Mouse (Mus musculus) ovary, postnatal 36 days (tissue): ENCODE measurements at regions not wholly inside any gene's neighbourhood (a gene's known extent, or its start where the extent isn't known, plus 50 kb on each side); places are given as distances from the start of the nearest gene placed in this dataset.

Experiments
- DNase-seq: peaks from one replicate; pipeline ENCODE4 v3.0.0; 2022; ENCODE audit warnings: low spot score, mixed read lengths

DNA sequence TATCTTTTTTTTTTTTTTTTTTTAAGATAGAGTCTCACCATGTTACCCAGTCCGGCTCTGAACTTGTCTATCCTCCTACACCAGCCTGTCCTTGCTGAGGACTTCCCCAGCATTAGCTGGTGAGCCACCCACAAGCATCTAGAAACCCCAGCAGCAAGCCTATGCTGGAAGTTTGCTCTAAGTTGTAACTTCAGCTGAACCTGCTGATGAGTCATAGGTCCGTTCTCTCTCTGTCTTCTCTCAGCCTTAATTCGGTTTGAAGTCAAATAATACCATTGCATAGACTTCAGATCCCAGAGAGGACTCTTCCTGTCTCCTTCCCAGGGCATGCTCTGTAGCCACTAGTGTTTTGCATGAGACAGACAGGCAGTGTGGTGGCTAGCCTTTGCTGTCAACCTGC is 68.3 kb upstream of the Myrip start:
- no peak for DNase-seq

DNA sequence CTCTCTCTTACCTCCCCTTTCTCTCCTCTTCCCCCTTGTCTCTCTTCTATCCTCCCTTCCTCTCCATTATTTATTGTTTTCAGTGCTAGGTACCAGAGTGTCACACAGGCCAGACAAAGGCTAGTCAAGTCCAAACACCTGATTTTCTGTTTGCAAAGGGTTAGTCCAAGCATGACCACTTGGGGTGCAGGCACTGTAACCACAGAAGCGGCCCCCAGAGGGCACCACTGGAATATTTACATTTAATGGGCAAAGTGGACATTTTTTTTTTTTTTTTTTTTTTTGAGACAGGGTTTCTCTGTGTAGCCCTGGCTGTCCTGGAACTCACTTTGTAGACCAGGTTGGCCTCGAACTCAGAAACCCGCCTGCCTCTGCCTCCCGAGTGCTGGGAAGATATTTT is 66.3 kb upstream of the Myrip start:
- DNase-seq = peak; percentile 12

DNA sequence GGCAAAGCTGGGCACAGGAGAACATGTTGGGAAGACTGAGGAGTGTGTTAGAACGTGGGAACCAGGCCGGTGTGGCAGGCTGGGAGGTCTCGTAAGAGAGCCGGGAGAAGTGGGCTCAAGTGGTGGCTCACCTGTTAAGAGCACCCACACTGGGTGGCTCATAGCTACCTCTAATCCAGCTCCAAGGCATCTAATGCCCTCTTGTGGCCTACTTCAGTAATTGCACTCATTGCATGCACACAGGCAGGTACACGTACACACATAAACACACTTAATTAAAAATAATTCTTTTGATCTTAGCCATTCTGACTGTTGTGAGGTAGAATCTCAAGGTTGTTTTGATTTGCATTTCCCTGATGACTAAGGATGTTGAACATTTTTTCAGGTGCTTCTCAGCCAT is 55.9 kb upstream of the Myrip start:
- DNase-seq = no peak

DNA sequence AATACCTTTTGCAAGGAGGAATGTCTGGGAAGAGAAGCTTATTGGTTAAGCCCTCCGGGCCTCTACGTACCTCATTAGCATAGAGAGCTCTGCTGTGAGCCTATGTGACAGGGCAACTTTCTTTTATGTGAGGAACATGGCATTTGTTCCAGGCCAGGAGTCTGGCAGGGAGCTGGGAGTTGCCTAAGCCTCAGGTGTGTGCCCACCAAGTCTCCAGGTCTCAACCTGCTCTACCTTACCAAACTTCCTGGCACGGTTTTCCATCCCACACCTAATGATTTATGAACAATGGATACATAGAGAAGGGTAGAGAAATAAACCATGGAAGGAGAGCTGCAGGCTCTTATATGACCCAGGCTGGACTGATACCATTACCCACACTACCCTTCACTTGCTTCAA is 52.6 kb upstream of the Myrip start:
- no peak for DNase-seq
